8 mouse cellular contexts compared by ENCODE assay signal in the genomic region with DNA sequence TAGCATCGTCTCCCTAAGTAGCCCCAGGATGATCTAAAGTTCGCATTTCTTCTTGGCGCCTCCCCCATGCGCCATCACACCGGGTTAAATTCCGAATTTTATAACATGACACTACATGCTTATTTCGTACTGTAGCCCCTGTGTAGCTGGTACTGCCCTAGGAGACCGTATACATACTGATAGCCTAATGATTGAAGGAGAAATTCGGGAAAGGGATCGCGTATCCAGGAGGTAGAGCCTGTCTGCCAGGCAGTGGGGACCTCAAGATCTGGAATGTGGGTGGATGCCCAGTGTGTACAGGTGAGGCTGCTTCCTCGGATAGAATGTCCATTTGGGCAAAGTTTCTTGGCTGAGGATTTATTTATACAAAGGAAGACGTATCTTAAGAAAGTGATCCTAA. TPM values are rescaled to one million over a fixed set of nuclear protein-coding genes. Genes with fewer than 3 reads are reported as not detected.
DNase-seq lines count a peak whose midpoint lies in the region; ATAC-seq and TF ChIP-seq lines count a peak whose summit lies in the region.

No protein-coding gene starts in this region.

- ATAC-seq in kidney, embryonic 15.5 days (replicated peaks; ENCODE audit: low FRiP score) = no peak
- ATAC-seq in neural tube, embryonic 12.5 days (ENCODE audit: low FRiP score, low read depth) = 0 out of 2 replicates have a peak, but pooled peaks have one; percentile 1

- H3K9ac ChIP-seq in kidney, embryonic 15.5 days = peak overlapping the region; percentile 59
- peak overlapping the region; percentile 44 for H3K9ac ChIP-seq in neural tube, embryonic 12.5 days

- peaks cover 30% of the 10 kb centered on the region for H3K36me3 ChIP-seq in kidney, embryonic 15.5 days
- peaks cover 22% of the 10 kb centered on the region for H3K36me3 ChIP-seq in neural tube, embryonic 12.5 days

- no peaks in the 10 kb centered on the region for H3K9me3 ChIP-seq in kidney, embryonic 15.5 days (replicated peaks)
- H3K9me3 ChIP-seq in neural tube, embryonic 12.5 days = no peaks in the 10 kb centered on the region

- DNase-seq in lung, adult 2 months = peak; percentile 23
- no peak for DNase-seq in lung, postnatal 25 days (ENCODE audit: low spot score)
- no peak for DNase-seq in right cerebral cortex, postnatal 36 days (ENCODE audit: low spot score in 2 of 2)
- no peak for DNase-seq in right cerebral cortex, postnatal 4 days
- DNase-seq in frontal cortex, postnatal 36 days (ENCODE audit: low spot score in 2 of 2) = no peak

- peaks cover 13% of the 10 kb centered on the region for H3K4me1 ChIP-seq in lung, adult 2 months (ENCODE audit: control insufficient read depth, insufficient read depth, low read length)
- peaks cover 4% of the 10 kb centered on the region; the same call in 1 of the 2 replicates for H3K4me1 ChIP-seq in embryonic fibroblast, embryonic 13.5 days (ENCODE audit: control insufficient read depth, insufficient read depth, low read length)
- H3K4me1 ChIP-seq in kidney, embryonic 15.5 days = peaks cover 35% of the 10 kb centered on the region
- peaks cover 22% of the 10 kb centered on the region for H3K4me1 ChIP-seq in neural tube, embryonic 12.5 days

- peak overlapping the region; percentile 71 for H3K4me2 ChIP-seq in kidney, embryonic 15.5 days
- peak overlapping the region; percentile 63 for H3K4me2 ChIP-seq in neural tube, embryonic 12.5 days (replicated peaks)

- H3K27me3 ChIP-seq in kidney, embryonic 15.5 days = no peaks in the 10 kb centered on the region
- no peaks in the 10 kb centered on the region for H3K27me3 ChIP-seq in neural tube, embryonic 12.5 days (replicated peaks)

- TF ChIP-seq CTCF in lung, adult 2 months (IDR thresholded peaks at IDR 0.05; ENCODE audit: insufficient read depth, low read length) = no peak
- no peak for TF ChIP-seq CTCF in embryonic fibroblast, embryonic 13.5 days (IDR thresholded peaks at IDR 0.05; ENCODE audit: borderline replicate concordance, insufficient read depth, low read length)

- no peak for TF ChIP-seq POLR2A in lung, adult 2 months (IDR thresholded peaks at IDR 0.05; ENCODE audit: borderline replicate concordance, extremely low read depth, low read depth, low read length)
- TF ChIP-seq POLR2A in embryonic fibroblast, embryonic 13.5 days (IDR thresholded peaks at IDR 0.05; ENCODE audit: low read depth, low read length) = no peak

- WGBS in lung, adult 2 months = 20% methylated on average over 13 of the region's 13 CpGs
- WGBS in kidney, embryonic 15.5 days = 17% methylated on average over 13 of the region's 13 CpGs
- 26% methylated on average over 13 of the region's 13 CpGs for WGBS in neural tube, embryonic 12.5 days

- peak overlapping the region; percentile 4; the same call in 1 of the 2 replicates for H3K27ac ChIP-seq in embryonic fibroblast, embryonic 13.5 days (ENCODE audit: insufficient read depth, low read length)
- H3K27ac ChIP-seq in kidney, embryonic 15.5 days = peak overlapping the region; percentile 85
- H3K27ac ChIP-seq in neural tube, embryonic 12.5 days = no peak overlapping the region

- peak overlapping the region; percentile 81 for H3K4me3 ChIP-seq in lung, adult 2 months (replicated peaks; ENCODE audit: extremely low read depth, low read depth, low read length)
- H3K4me3 ChIP-seq in embryonic fibroblast, embryonic 13.5 days (ENCODE audit: insufficient read depth, low read length) = peak overlapping the region; percentile 49
- peak overlapping the region; percentile 77 for H3K4me3 ChIP-seq in kidney, embryonic 15.5 days (replicated peaks)
- peak overlapping the region; percentile 94 for H3K4me3 ChIP-seq in neural tube, embryonic 12.5 days

RNA-seq across cellular contexts. Expression of gene Dynll1, which starts 0.8 kb away (rescaled TPM):
- polyA plus RNA-seq in lung, adult 2 months (2012; rRNA removed) = 314 and 332 TPM in 2 replicates
- polyA plus RNA-seq in embryonic fibroblast, embryonic 13.5 days (2011; ENCODE audit: insufficient read length, low read depth, missing spikeins) = 572 and 612 TPM in 2 replicates
- 1,617 and 1,807 TPM in 2 replicates for polyA plus RNA-seq in kidney, embryonic 15.5 days (2015; fragmentation: Nextera tagmentation; extraction: Ambion mirVana)
- 1,356 and 1,433 TPM in 2 replicates for polyA plus RNA-seq in neural tube, embryonic 12.5 days (2016; fragmentation: Nextera tagmentation; extraction: Ambion mirVana)

RNA-seq across cellular contexts. Expression of gene Coq5, which starts 22.1 kb away (rescaled TPM):
- polyA plus RNA-seq in lung, adult 2 months (2012; rRNA removed) = 7.7 and 11.5 TPM in 2 replicates
- polyA plus RNA-seq in embryonic fibroblast, embryonic 13.5 days (2011; ENCODE audit: insufficient read length, low read depth, missing spikeins) = 15.8 and 17.5 TPM in 2 replicates
- polyA plus RNA-seq in kidney, embryonic 15.5 days (2015; fragmentation: Nextera tagmentation; extraction: Ambion mirVana) = 51.0 and 51.2 TPM in 2 replicates
- 54.1 and 55.6 TPM in 2 replicates for polyA plus RNA-seq in neural tube, embryonic 12.5 days (2016; fragmentation: Nextera tagmentation; extraction: Ambion mirVana)

RNA-seq across cellular contexts. Expression of gene Srsf9, which starts 25.4 kb away (rescaled TPM):
- 46.0 and 49.0 TPM in 2 replicates for polyA plus RNA-seq in lung, adult 2 months (2012; rRNA removed)
- polyA plus RNA-seq in embryonic fibroblast, embryonic 13.5 days (2011; ENCODE audit: insufficient read length, low read depth, missing spikeins) = 90.7 and 96.9 TPM in 2 replicates
- polyA plus RNA-seq in kidney, embryonic 15.5 days (2015; fragmentation: Nextera tagmentation; extraction: Ambion mirVana) = 301 and 315 TPM in 2 replicates
- polyA plus RNA-seq in neural tube, embryonic 12.5 days (2016; fragmentation: Nextera tagmentation; extraction: Ambion mirVana) = 314 and 343 TPM in 2 replicates

RNA-seq across cellular contexts. Expression of gene Rnf10, which starts 28.9 kb away (rescaled TPM):
- 133 and 160 TPM in 2 replicates for polyA plus RNA-seq in lung, adult 2 months (2012; rRNA removed)
- 163 and 168 TPM in 2 replicates for polyA plus RNA-seq in embryonic fibroblast, embryonic 13.5 days (2011; ENCODE audit: insufficient read length, low read depth, missing spikeins)
- 134 and 142 TPM in 2 replicates for polyA plus RNA-seq in kidney, embryonic 15.5 days (2015; fragmentation: Nextera tagmentation; extraction: Ambion mirVana)
- 230 TPM in 2 replicates for polyA plus RNA-seq in neural tube, embryonic 12.5 days (2016; fragmentation: Nextera tagmentation; extraction: Ambion mirVana)

RNA-seq across cellular contexts. Expression of gene Gatc, which starts 39.4 kb away (rescaled TPM):
- polyA plus RNA-seq in lung, adult 2 months (2012; rRNA removed) = 11.3 and 12.0 TPM in 2 replicates
- 13.6 and 18.7 TPM in 2 replicates for polyA plus RNA-seq in embryonic fibroblast, embryonic 13.5 days (2011; ENCODE audit: insufficient read length, low read depth, missing spikeins)
- polyA plus RNA-seq in kidney, embryonic 15.5 days (2015; fragmentation: Nextera tagmentation; extraction: Ambion mirVana) = 27.9 and 29.2 TPM in 2 replicates
- polyA plus RNA-seq in neural tube, embryonic 12.5 days (2016; fragmentation: Nextera tagmentation; extraction: Ambion mirVana) = 31.2 and 35.3 TPM in 2 replicates
